Comparison of ENCODE assay signal across 8 mouse cellular contexts in genomic region chr13:30501860-30502395, GRCm38 (mm10). TPM values are rescaled to one million over a fixed set of nuclear protein-coding genes. Genes with fewer than 3 reads are reported as not detected.
DNase-seq lines count a peak whose midpoint lies in the region; ATAC-seq and TF ChIP-seq lines count a peak whose summit lies in the region.

No protein-coding gene starts in this region.

- ATAC-seq in hindbrain, postnatal 0 days: no peak
- ATAC-seq in hindbrain, embryonic 12.5 days (ENCODE audit: low FRiP score): no peak
- no peak for ATAC-seq in embryonic facial prominence, embryonic 14.5 days (ENCODE audit: low read depth)

- no peak overlapping the region for H3K4me3 ChIP-seq in hindbrain, postnatal 0 days (ENCODE audit: low read length)
- no peak overlapping the region for H3K4me3 ChIP-seq in hindbrain, embryonic 12.5 days
- H3K4me3 ChIP-seq in embryonic facial prominence, embryonic 14.5 days (ENCODE audit: low read depth, low read length): no peak overlapping the region

- no peaks in the 10 kb centered on the region for H3K9me3 ChIP-seq in hindbrain, postnatal 0 days (ENCODE audit: low read length)
- no peaks in the 10 kb centered on the region for H3K9me3 ChIP-seq in hindbrain, embryonic 12.5 days (replicated peaks)
- H3K9me3 ChIP-seq in embryonic facial prominence, embryonic 14.5 days (ENCODE audit: control insufficient read depth, low read length): no peaks in the 10 kb centered on the region

- H3K27ac ChIP-seq in hindbrain, postnatal 0 days: no peak overlapping the region
- H3K27ac ChIP-seq in hindbrain, embryonic 12.5 days: no peak overlapping the region
- no peak overlapping the region for H3K27ac ChIP-seq in embryonic facial prominence, embryonic 14.5 days (replicated peaks; ENCODE audit: low read depth, low read length)

- peak; percentile 75 for TF ChIP-seq CTCF in hindbrain, postnatal 0 days (IDR thresholded peaks at IDR 0.05; ENCODE audit: low read depth)

- no peaks in the 10 kb centered on the region for H3K27me3 ChIP-seq in hindbrain, postnatal 0 days (ENCODE audit: insufficient read depth, low read length)
- no peaks in the 10 kb centered on the region for H3K27me3 ChIP-seq in hindbrain, embryonic 12.5 days
- no peaks in the 10 kb centered on the region for H3K27me3 ChIP-seq in embryonic facial prominence, embryonic 14.5 days (replicated peaks; ENCODE audit: control insufficient read depth, insufficient read depth, low read length)

- no peak overlapping the region for H3K4me2 ChIP-seq in hindbrain, postnatal 0 days (ENCODE audit: low read depth, low read length)
- no peak overlapping the region for H3K4me2 ChIP-seq in hindbrain, embryonic 12.5 days (replicated peaks)
- H3K4me2 ChIP-seq in embryonic facial prominence, embryonic 14.5 days (ENCODE audit: low read depth, low read length): peak overlapping the region; percentile 18; the same call in 1 of the 2 replicates

- no peaks in the 10 kb centered on the region for H3K4me1 ChIP-seq in hindbrain, postnatal 0 days (ENCODE audit: insufficient read depth, low read length)
- H3K4me1 ChIP-seq in hindbrain, embryonic 12.5 days: no peaks in the 10 kb centered on the region
- H3K4me1 ChIP-seq in embryonic facial prominence, embryonic 14.5 days (ENCODE audit: control insufficient read depth, insufficient read depth, low read length): no peaks in the 10 kb centered on the region

- H3K9ac ChIP-seq in hindbrain, postnatal 0 days (replicated peaks; ENCODE audit: low read length): no peak overlapping the region
- no peak overlapping the region for H3K9ac ChIP-seq in hindbrain, embryonic 12.5 days
- H3K9ac ChIP-seq in embryonic facial prominence, embryonic 14.5 days (ENCODE audit: low read depth, low read length): no peak overlapping the region

- DNase-seq in adrenal gland, postnatal 14 days: peak; percentile 32
- no peak for DNase-seq in adrenal gland, adult 18-20 months (ENCODE audit: low spot score in 2 of 2)
- DNase-seq in hindbrain, postnatal 0 days (ENCODE audit: low spot score): peak; percentile 67
- DNase-seq in A20 (ENCODE audit: low read depth, low spot score): peak; percentile 51
- peak; percentile 53 for DNase-seq in embryonic facial prominence, embryonic 14.5 days (ENCODE audit: low spot score)
- no peak for DNase-seq in thymus, postnatal 14 days
- DNase-seq in left cerebral cortex, adult 11 months (ENCODE audit: low spot score): no peak

- 39% methylated on average over 7 of the region's 7 CpGs for WGBS in hindbrain, postnatal 0 days
- 34% methylated on average over 7 of the region's 7 CpGs for WGBS in hindbrain, embryonic 12.5 days
- WGBS in embryonic facial prominence, embryonic 14.5 days: 34% methylated on average over 7 of the region's 7 CpGs

- no peaks in the 10 kb centered on the region for H3K36me3 ChIP-seq in hindbrain, postnatal 0 days (ENCODE audit: insufficient read depth, low read length)
- no peaks in the 10 kb centered on the region for H3K36me3 ChIP-seq in hindbrain, embryonic 12.5 days
- no peaks in the 10 kb centered on the region for H3K36me3 ChIP-seq in embryonic facial prominence, embryonic 14.5 days (ENCODE audit: control insufficient read depth, insufficient read depth, low read length)

RNA-seq across cellular contexts. Expression of gene Uqcrfs1, which starts 43.2 kb away (rescaled TPM):
- 550 and 554 TPM in 2 replicates for total RNA-seq in adrenal gland, postnatal 14 days (2021)
- total RNA-seq in adrenal gland, adult 18-20 months (2021): 100 to 1,000 TPM; 339 to 472 TPM
- 198 and 246 TPM in 2 replicates for total RNA-seq in hindbrain, postnatal 0 days (2014; rRNA removed)
- polyA plus RNA-seq in hindbrain, postnatal 0 days (2015; fragmentation: Nextera tagmentation; extraction: Ambion mirVana): 382 and 392 TPM in 2 replicates
- polyA plus RNA-seq in hindbrain, embryonic 12.5 days (2016; fragmentation: Nextera tagmentation; extraction: Ambion mirVana): 216 TPM in 2 replicates
- 218 and 252 TPM in 2 replicates for polyA plus RNA-seq in embryonic facial prominence, embryonic 14.5 days (2014; fragmentation: Nextera tagmentation; extraction: Ambion mirVana)

Comparison
In these comparisons a context has a peak if more than half of its experiments do, and no peak if none do; other contexts are left out.
1. DNase-seq: peak in adrenal gland, postnatal 14 days (single experiment), hindbrain, postnatal 0 days (single experiment), A20 (single experiment) and embryonic facial prominence, embryonic 14.5 days (single experiment); none in adrenal gland, adult 18-20 months (0 of 2), thymus, postnatal 14 days (single experiment) and left cerebral cortex, adult 11 months (single experiment).